Mouse (Mus musculus) erythroid progenitor cell, adult 5-6 weeks (primary cell): Measurements from ENCODE around the gene Fam169b. TPM values are rescaled to one million over a fixed set of nuclear protein-coding genes. Genes with fewer than 3 reads are reported as not detected.

Source experiments
- ATAC-seq: replicated peaks from 2 replicates; pipeline ENCODE4 v1.8.0; 2016; ENCODE audit warnings: moderate number of reproducible peaks, mild to moderate bottlenecking, moderate TSS enrichment, inconsistent platforms; ENCODE audit not compliant: poor library complexity, low FRiP score, severe bottlenecking
- total RNA-seq, 2 experiments: library from RNA; stranded (forward) in 1 of 2; stranded (reverse) in 1 of 2; fragments of 150-400 nt in 1 of 2; fragments of 186-747, 209-891 nt in 1 of 2; gene quantifications; 2 replicates each; pipeline versions ENCODE4 v1.2.3 to v1.2.4; 2015 to 2017; ENCODE audit warnings: low replicate concordance in 2 of 2

The Fam169b gene
- total RNA-seq, 2 experiments from 2014 or later: 2.5 to 3.0 TPM

DNA sequence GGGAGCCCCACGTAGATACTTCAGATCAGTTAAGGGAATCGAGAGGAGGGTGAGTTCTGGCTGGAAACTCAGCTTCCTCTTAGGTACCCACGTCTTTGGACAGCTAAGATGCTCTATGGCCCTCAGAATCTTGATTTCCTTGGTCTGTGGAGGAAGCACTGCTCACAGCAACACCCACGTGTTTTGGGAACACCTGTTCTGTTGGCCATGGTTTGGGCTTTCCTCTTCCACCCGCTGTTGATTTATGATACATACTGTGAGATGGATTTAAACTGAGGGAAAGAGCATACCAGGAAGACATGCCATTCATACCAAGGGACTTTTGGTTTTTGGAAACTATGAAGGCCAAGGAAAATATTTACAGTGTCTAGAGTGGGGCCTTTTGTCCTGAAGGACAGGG, 38.8 kb downstream of the Fam169b start:
- ATAC-seq: no peak

DNA sequence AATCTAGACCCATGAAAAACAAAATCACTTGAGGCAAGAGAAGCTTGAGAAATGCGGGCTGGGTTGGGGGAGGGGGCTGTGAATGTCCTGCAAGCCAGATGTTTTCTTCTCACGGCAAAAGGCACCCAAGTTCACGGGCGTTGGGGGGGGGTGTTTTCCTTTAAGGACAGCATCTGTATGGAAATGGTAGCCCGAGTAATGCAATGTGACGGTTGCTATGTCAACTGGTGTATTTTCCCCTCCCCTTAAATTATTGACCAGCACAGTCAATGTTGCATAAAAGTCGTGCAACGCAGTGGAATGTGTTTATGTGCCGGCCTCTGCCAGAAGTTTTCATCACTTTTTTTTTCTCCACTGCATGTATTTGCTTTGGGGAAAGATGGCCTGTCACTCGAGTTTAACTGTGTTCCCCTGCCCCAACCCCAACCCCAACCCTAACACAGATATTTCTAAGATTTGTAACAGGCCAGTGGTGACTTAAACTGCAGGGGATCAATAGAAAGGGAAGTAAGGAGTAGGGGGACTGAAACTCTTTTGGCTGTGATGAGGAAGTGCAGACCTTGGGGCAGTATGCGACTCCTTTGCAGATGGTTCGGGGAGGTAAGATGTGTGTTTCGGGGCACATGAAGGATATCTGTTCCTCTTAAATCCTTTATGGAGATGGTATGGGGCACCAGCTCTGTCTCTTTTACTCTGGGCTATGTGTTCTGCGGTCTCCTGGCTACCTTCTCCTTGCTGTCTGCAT, 39.6 kb downstream of the Fam169b start:
- no peak for ATAC-seq

DNA sequence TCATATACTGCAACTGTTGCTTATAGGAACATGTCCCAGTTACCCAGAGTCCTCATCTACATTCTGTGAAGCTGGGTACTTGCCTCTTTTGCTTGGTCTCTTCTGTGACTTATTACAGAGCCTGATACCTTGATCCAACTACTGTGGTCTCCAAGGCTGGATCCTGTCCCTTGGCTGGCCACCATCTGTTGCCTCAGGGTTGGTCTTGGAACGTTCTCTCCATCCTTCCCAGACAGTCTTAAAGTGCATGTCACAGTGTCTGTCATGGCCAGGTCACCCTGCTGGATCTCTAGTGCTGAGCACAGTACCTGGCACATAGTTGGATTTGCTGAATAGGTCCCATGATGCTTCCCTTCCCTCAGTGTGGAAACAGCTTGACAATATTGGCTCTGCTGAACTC, 40.6 kb downstream of the Fam169b start:
- no peak for ATAC-seq

DNA sequence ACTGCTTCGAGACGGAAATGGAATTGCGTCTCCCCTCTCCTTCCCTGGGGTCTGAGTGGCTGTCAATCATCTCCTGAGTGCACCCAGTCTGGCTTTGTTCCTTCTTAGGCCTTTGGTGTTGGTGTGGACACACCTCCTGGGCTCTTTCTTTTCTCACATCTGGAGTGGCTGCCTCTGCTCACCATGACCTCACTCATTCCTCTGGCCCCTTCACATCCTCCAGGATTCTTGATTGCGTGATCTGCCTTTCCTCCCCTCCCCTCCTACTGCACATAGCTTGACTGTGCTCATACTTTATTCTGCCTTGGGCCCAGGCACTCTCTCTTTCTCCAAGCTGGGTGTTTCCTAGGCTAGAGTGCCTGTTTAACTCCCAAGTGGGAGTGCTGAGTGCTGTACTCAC, 41.4 kb downstream of the Fam169b start:
- no peak for ATAC-seq

DNA sequence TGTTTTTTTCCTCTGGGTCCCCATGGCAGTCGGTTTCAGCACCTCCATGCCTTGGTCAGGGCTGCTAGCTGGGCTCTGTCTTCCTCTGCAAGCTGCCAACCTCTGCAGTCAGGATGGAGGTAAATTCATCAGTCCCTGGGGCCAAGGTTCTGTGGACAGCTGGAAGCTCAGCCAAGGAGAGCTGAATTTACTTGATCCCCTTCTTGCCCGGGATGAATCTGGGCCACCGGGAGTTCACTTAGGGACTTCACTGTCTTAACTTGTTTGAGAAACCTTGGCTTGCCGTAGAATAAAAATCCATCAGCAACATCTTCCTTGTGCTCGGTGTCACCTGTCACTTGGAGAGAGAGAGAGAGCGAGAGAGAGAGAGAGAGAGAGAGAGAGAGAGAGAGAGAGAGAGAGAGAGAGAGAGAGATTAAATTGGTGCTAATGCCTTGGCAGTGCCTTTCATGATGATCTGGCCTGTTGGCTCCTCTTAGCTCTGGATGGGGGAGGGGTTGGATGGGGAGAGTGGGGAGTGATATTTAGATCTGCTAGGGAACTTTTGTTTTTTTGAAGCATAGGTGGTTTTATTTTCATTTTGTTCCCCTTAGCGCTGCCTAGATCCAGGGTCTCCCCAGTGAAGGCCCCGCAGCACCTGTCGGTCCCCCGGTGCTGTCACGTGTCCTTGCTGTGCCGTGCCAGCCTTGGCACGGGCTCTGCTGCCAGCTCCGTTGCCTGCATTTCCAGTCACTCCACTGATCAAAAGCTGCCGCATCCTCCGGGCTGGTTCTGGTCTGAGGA, 44.6 kb downstream of the Fam169b start:
- ATAC-seq: no peak

DNA sequence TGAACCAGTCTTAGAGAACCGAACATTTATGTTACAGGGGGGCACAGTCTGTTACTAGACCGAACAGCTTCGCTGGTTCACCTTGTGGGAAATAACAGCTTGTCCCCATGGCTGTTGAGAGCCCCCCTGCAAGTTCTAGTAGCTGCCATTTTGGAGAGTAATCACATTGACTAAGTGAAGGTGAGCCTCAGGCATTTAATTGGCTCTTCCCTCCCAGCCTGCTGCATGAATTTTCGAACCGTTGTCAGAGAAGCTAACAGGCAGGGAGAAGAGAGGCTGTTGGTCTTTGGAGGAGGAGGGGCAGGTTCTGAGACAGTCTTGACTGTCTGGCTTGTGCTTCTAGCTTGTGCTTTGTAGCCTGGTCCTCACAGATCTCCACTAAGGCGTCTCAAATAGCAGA, 45.3 kb downstream of the Fam169b start:
- ATAC-seq: no peak

DNA sequence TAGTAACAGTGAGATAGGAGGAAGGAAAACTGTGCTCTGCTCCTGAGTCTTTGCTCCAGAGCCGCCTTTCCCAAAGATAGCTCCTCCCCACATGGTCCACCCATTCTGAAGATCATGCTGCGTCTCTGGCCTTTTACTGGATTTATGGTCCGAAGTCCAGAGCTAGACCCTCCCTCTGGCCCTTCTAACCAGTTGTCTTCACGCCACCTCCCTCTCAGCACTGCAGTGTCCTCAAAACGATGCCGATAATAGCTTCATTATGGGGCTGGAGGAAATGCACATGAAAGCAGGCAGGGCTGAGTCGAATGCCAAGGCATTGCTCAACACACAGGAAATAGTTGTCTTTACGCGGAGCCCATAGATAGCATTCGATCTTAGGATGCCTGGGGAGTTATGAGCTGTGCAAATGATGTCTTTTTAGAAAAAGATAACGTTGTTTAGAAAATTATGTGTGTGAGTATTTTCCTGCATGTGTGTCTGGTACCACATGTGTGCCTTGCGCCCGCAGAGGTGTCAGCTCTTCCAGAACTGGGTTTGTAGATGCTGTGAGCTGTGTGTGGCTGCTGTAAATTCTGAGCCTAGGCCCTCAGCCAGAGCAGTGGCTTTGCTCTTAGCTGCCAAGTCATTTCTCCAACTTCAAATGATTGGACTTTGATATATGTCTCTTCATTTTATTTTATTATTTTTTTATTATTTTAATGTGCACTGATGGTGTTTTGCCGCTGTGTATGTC, 46.6 kb downstream of the Fam169b start:
- ATAC-seq: no peak

DNA sequence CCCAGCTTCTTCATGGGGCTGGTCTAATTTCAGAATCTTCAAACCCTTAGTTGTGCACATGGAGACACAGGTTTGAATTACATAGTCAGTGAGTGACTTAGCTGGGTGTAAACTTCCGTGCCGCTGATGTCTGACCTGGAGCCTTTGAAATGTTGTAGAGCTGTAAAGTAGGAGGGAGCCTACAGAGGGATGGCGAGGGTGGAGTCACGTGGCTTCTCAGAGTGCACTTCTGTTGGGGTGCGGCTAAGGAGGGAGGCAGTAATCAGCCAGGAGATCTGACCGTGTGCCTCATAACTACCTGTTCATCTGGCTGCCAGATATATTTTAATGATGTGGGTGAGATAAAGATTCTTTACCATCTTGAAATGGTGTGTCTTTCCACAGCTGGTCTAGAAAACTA, 49.4 kb downstream of the Fam169b start:
- ATAC-seq: no peak

DNA sequence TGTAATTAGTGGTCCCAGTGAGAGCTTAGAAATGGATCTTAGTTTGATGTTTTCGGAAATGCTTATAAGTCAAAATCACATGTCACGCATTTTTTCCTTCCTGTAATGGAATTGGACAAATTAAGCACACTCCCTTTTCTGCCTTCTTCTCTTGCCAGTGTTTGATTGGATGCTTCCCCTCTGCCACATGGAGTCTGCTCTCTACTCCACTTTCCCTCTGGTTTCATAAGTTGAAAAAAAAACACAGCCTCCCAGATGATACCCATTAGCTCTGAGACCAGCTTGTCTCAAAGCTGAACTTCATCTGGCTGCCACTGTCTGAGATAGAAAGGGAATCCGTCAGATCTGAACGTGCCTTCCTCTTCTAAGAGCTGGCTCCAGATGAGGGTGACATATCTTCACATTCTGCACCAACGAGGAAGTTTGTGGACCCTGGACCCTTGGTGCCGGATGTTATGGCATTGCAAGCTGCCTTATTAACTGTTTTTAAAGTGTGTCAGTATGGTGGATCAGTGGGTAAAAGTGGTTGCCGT, 52.6 kb downstream of the Fam169b start:
- ATAC-seq: no peak

DNA sequence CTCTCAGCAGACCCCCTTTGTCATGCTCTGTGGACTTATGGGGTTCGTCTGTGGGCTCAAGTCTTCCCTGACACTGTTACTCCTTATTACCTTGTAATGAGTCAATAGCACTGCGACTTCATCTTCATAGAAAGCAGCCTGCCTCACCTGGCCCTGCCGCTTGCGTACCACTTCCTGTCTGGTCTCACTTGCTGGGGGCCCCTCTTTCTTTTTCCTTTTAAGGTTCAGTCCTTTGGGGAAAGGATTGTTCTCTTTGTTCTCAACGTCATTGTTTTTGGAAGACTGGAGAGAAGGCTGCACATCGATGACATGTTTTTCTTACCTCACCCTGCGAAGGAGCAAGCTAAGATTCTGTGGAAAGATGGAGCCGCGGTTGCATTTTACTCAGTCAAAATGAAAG, 55.4 kb downstream of the Fam169b start:
- ATAC-seq: no peak

DNA sequence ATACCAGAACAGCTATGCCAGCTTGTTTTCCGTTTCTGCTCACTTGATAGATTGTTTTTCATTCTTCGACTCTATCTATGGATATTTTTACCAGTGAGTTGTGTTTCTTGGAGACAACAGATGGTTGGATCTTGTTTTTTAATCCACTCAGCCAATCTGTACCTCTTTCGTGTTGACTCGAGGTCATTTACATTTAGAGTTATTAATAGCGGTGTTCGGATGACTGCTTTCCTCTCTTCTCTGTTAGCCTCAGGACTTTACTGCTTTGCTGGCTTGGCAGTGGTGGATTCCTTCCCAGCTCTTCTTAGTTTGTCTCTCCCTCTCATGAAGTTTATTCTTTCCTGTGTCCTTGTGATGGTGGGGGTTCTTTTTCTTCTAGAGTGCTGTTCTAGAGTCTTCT, 59.2 kb downstream of the Fam169b start:
- ATAC-seq: no peak

DNA sequence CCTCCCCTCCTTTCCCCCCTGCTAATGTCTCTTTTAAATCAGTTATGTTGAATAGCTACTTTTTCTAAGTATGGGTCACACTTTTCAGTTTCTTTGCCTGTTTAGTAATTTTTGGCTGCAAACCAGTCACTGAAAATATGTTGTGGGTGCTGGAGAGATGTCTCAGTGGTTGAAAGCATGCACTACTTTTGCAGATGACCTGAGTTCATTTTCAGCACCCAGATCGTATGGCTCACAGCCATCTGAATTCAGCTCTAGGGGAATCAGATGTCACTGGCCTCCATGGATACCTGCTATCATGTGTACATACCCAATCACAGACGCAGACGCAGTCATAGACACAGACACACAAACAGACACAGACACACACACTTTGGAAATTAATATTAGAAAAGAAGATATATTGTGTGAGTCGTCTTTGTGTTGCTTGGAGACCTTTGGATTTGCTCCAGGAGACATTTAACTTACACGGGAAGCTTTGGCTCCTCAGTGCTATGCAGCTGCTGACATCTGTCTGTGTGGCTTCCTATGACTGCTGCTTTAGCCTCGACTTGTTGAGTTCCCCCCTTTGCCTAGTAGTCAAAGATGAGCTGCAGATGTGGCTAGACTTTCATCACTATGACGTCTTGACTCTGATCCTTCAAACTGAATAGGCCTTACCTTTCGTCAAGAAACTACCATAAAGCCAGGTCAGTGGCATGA, 63.6 kb downstream of the Fam169b start:
- no peak for ATAC-seq

DNA sequence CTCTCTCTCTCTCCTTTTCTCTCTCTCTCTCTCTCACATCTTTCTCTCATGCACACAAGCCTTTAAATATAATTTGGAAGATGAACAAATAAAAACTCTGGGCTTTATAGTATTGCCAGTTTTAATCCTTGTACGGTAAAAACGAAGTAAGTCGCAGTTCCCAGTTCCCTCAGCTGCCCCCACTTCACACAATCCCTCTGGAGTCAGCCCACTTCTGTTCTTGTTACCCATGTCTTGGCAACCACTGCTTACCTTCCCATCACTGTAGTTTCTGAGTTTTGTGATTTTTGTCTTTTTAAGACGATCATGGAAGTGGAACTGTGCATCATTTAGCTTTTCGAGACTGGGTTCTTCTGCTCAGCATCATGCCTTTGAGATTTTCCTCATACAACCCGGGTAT, 65.0 kb downstream of the Fam169b start:
- ATAC-seq: no peak

DNA sequence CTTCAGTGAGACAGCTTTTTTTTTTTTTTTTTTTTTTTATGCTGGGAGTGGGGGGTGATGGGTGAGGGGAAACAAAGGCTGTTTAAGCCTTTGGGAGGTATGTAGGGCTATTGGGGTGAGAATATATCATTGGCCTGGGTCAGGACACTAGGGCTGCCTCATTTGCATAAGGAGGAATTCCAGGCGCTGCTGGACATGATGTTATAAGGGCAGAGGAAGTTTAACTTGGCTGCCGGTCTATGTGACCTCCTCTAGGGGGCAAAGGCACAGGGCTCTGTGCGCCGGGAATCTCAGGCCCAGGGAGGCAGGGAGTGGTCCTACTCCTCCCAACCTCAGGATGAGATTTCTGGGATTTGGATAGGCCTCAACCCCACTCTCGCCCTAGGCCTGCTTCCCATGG, 70.9 kb downstream of the Fam169b start:
- no peak for ATAC-seq

DNA sequence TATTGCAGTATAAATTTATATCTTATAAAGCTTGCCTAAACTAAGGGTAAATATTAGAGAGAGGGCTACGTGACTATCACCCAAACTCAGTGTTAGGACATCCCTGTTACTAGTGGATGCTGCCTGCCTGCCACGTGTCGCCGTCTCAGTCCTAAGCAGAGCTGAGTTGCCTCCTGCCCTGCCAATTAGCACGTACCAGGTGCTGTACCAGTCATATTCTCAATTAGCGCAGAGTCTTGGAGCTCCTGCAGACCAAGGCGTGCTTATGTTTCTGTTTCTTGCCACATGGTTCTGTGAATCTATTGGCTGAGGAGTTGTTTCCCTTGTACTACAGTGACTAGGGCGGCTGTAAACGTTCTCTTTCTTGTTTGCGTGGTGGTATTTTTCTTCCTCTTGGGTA, 72.3 kb downstream of the Fam169b start:
- ATAC-seq: no peak

DNA sequence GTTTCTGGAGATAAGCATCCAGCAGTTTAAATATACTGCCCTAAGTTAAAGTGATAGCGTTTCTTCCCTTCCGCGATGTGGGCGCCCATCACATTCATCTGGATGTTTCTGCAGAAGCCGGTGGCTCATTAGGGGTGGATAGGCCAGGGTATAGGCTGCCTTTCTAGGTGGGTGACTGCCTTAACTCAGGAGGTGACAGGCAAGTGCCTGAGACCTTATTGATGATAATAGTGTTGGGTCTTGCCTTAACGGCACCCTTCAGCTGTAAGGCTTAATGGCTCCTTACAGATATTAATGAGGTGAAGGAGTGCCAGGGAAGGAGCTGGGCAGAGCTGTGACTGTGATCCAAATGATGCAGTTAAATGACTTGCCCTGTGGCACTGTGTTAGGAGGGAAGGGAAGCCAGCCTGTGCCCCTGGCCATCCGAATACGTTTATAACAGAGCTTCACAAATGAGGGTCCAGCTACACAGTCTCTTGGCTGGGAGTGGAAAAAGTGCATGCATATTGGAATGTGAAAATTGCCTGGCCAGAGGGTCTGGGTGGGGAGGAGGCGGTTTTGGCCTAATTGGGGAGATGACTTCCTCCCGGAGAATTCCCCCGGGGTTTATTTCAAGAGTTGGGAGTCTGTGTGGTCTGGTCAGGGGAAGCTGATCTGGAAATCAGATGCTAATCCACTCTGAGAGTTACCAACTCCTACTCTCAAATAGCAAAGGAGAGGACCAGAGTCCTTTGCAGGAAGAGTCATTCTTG, 81.9 kb downstream of the Fam169b start:
- ATAC-seq: no peak

DNA sequence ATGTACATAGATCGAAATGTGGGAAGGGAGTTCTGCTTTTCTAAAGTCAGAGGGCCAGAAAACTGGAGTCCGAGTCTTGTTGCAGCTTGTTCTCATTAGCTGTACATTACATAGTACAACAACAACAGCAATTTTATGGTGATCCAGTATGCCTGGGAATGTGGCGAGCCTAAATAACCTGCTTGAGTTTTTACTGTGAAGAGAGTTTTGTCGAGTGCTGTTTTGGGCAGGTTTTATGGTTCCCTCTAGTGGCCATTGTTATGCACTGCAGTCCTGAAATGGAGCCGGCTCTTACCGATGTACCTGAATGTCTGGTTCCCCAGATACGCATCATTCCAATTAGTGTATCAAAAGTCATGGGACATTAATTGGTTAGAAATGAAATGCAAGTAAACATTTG, 83.8 kb downstream of the Fam169b start:
- 0 out of 2 replicates have a peak, but pooled peaks have one; percentile 42 for ATAC-seq

DNA sequence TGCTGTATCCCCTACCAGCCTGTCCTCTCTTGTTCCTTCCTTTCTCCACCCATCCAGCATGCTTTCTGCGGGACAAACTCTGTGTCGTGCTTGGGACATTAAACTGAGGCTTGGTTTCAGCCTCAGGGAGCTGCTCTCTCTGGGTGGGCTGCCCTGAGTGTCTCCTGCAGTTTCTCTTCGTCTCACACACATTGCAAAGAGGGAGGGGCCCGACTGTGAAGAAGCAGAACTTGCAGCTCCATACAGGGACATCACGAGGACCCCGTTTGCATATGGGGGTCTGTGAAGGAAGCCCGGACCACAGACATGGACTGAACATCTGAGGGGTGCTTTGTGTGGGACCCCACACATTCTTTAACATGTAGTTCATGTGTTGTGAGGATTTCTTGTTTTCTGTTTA, 89.0 kb downstream of the Fam169b start:
- ATAC-seq: no peak

DNA sequence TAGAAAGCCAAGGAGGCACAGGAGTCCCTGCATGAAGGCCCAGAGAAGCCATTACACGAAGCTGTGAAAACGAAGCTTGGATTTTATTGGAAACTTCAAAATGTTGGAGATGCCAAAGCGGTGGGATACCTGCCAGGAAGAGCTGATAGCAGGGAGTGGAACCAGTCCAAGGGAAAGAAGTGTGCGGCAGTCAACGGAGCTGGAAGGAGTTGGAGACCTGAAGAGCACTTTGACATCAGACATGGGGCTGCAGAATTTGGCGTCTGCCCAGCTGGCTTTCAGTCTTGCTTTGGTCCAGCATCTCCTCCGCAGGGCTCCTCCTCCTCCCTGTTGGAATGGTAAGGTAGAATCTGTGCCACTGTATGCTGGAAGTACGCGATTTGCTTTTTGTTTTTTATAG, 92.1 kb downstream of the Fam169b start:
- no peak for ATAC-seq
